Mouse (Mus musculus) ES-E14 (cell line): ENCODE results near the gene Myt1l. TPM values are rescaled to one million over a fixed set of nuclear protein-coding genes. Genes with fewer than 3 reads are reported as not detected.

ENCODE experiments used
- DNase-seq: peaks from one replicate; pipeline ENCODE4 v3.0.0-alpha.2; 2013; ENCODE audit warnings: low read depth, low spot score
- H3K27ac ChIP-seq: 2 replicates; pipeline ENCODE4 v1.5.1; 2012; ENCODE audit warnings: low read depth, mild to moderate bottlenecking, low read length, moderate library complexity, mixed read lengths; ENCODE audit not compliant: poor library complexity, insufficient read depth, severe bottlenecking
- H3K36me3 ChIP-seq: 2 replicates; pipeline ENCODE4 v1.6.1; 2012; ENCODE audit warnings: mild to moderate bottlenecking, low read length, moderate library complexity, mixed read lengths; ENCODE audit not compliant: control insufficient read depth, poor library complexity, insufficient read depth, severe bottlenecking
- H3K4me1 ChIP-seq, 2 experiments: fragments of 150-350 bp in 1 of 2; sonication (generic) in 1 of 2; 2 replicates each; pipeline ENCODE4 v1.6.1; 2012; ENCODE audit warnings: low read length in 2 of 2, mild to moderate bottlenecking in 1 of 2, mixed read lengths in 1 of 2; ENCODE audit not compliant: control insufficient read depth in 2 of 2, insufficient read depth in 2 of 2, poor library complexity in 1 of 2
- H3K4me3 ChIP-seq, 2 experiments: fragments of 150-350 bp in 1 of 2; sonication (generic) in 1 of 2; 2 replicates each; pipeline ENCODE4 v1.5.1; 2012; ENCODE audit warnings: low read length in 2 of 2, low read depth in 1 of 2, mild to moderate bottlenecking in 1 of 2, mixed read lengths in 1 of 2; ENCODE audit not compliant: insufficient read depth in 1 of 2, poor library complexity in 1 of 2, severe bottlenecking in 1 of 2
- H3K9ac ChIP-seq: 2 replicates; pipeline ENCODE4 v1.6.1; 2012; ENCODE audit warnings: low read depth, mild to moderate bottlenecking, low read length, mixed read lengths; ENCODE audit not compliant: poor library complexity, insufficient read depth, severe bottlenecking
- H3K9me3 ChIP-seq: fragments of 150-350 bp; sonication (generic); 2 replicates; pipeline ENCODE4 v1.6.1; 2012; ENCODE audit warnings: low read depth, mild to moderate bottlenecking, low read length; ENCODE audit not compliant: control insufficient read depth, insufficient read depth
- CHD2 ChIP-seq: IDR thresholded peaks from 2 replicates; pipeline ENCODE4 v1.6.1; 2014; ENCODE audit warnings: mild to moderate bottlenecking, low read depth, low read length, inconsistent platforms
- HCFC1 ChIP-seq: IDR thresholded peaks from 2 replicates; pipeline ENCODE4 v1.6.1; 2012; ENCODE audit warnings: low read length, inconsistent platforms, borderline replicate concordance; ENCODE audit not compliant: insufficient read depth
- MAFK ChIP-seq: IDR thresholded peaks from 2 replicates; pipeline ENCODE4 v1.6.1; 2014; ENCODE audit warnings: mild to moderate bottlenecking, low read depth, low read length, inconsistent platforms; ENCODE audit not compliant: insufficient read depth
- ZC3H11A ChIP-seq: IDR thresholded peaks from 2 replicates; pipeline ENCODE4 v1.6.1; 2012; ENCODE audit warnings: low read depth, mild to moderate bottlenecking, inconsistent platforms, low read length, borderline replicate concordance
- ZNF384 ChIP-seq: IDR thresholded peaks from 2 replicates; pipeline ENCODE4 v1.6.1; 2012; ENCODE audit warnings: low read depth, low read length, inconsistent platforms
- in situ Hi-C, 2 experiments: fragments of 600-800 bp; cut with MboI; formaldehyde crosslinking; loops; one replicate each; pipeline ENCODE4 v1.15.1; 2025; ENCODE audit warnings: low sequenced_read_pairs in 2 of 2, inconsistent platforms in 1 of 2; ENCODE audit not compliant: unreplicated experiment in 2 of 2
- total RNA-seq: library from RNA; depleted of rRNA; stranded (reverse); fragments of 300-350 nt; gene quantifications from 2 replicates; pipeline ENCODE4 v1.2.3, GENCODE M21; 2012

Myt1l gene
- total RNA-seq, 1 experiment: 0.27 TPM

DNA sequence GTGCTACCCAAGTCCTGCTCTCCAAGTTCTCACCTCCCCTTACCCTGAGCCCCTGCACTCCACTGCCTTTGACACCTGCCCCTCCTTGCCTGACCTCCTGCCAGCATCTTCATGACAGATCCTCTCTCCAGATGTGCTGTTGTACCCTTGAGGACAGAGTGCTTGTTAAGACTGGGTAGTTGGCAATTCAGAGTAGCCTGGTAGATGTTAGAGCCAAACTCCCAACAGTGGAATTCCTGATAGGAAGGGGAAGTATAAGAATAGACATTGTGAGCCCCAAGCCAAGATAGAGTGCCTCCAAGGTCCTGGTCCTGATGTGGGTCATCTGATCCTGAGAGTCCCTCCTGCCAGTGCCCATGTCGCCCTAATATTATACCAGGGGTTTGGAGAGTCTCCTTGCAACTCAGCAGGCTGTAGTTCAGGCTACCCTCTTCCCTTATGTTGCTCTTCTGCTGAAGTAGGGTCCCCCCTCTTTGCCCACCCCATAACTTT is 345.1 kb downstream of the Myt1l start:
- in situ Hi-C loops: no loop called here

DNA sequence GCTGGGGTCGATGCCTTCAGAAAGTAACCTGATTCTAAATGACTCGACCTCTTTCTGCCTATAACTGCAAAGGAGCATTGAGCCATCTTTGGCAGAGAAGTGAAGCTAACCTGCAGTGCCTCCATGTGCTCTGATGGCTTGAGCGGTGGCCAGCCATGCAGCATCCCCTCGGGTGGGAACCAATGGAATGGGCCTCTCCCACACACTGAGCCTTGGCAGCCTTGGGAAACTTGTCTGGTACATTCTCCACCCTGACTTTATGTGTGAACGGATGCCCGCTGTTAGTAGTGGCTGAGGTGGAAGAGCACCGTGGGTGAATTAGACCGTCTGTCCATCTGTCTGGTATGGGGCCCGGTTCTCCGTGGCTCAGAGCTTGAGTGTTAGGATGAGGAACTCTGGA is 349.8 kb downstream of the Myt1l start:
- no peaks in the 10 kb centered on the region for H3K4me1 ChIP-seq
- no peak overlapping the region for H3K27ac ChIP-seq
- H3K4me3 ChIP-seq: no peak overlapping the region
- no peak for DNase-seq
- in situ Hi-C loops: no loop called here
- TF ChIP-seq HCFC1: no peak
- no peak for TF ChIP-seq MAFK
- no peak overlapping the region for H3K9ac ChIP-seq
- no peaks in the 10 kb centered on the region for H3K9me3 ChIP-seq
- H3K36me3 ChIP-seq: no peaks in the 10 kb centered on the region

More for the DNA sequence above, 345.1 kb downstream of the Myt1l start:
- Histone ChIP-seq H3K36me3 (no peaks in the 10 kb centered on the region), H3K9me3 (no peaks in the 10 kb centered on the region), H3K4me1 (no peaks in the 10 kb centered on the region), H3K9ac (no peak overlapping the region), H3K4me3 (no peak overlapping the region), H3K27ac (no peak overlapping the region)
- no peak for DNase-seq
- TF ChIP-seq ZNF384 (no peak), ZC3H11A (no peak)

DNA sequence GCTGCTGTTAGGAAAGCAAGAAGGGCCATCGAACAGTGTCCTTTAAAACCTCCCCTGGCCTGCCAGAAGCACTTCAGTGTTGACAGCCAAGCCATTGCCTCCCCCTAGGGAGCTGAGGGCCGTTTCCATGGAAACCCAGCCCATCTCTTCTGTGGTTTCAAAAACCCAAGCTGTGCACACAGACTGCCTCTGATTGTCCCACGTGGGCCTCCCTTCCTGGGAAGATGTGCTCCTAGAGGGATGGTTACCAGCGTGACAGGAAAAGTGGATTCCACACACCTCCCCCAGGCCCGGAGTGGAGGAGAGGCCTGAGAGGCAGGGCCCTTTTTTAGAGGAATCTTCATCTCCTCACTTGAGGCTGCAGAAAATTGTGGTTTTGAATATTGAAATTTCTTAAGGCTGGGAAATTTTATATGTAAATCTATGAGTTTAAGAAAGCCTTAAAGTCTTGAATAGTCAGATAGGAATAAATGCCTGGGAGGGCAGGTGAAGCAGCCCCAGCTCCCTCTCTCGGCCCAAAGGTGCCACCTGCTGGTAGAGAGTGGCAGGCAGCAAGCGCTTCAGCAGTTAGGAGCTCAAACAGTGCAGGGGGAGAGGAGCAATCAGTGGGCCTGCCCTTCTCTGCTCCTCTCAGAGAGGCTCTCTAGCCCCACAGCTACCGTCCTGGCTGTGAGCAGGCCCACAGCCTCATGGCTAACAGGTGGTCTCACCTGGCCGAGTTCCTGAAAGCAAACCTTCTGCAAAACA is 354.9 kb downstream of the Myt1l start:
- Histone ChIP-seq H3K36me3 (no peaks in the 10 kb centered on the region), H3K9me3 (no peaks in the 10 kb centered on the region), H3K27ac (no peak overlapping the region), H3K9ac (no peak overlapping the region), H3K4me1 (no peaks in the 10 kb centered on the region), H3K4me3 (no peak overlapping the region)
- in situ Hi-C loops: no loop called here
- TF ChIP-seq MAFK: no peak
- TF ChIP-seq HCFC1: no peak
- TF ChIP-seq ZC3H11A: peak; percentile 51; the same call in 1 of the 2 replicates
- no peak for TF ChIP-seq CHD2
- peak; percentile 35 for DNase-seq

DNA sequence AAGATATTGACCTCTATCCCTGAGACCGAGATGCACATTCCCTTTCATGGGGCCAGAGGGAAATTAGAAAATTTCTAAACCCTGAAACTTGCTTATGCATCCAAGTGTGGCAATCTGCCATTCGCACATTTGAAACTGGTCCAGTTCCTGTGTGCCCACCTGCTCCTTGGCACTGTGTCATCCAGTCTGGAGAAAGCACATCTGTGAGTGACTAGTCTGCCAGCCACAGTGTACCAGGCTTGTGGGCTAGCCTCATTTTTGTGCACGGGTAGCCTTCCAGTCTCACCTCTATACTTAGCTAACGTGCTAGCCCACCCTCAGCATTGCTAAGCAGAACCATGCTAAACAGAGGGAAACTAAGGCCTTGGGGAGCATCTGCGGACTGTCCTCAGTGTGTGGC is 356.2 kb downstream of the Myt1l start:
- in situ Hi-C loops: no loop called here
- no peaks in the 10 kb centered on the region for H3K4me1 ChIP-seq
- no peak overlapping the region for H3K27ac ChIP-seq
- H3K9me3 ChIP-seq: no peaks in the 10 kb centered on the region
- TF ChIP-seq ZNF384: no peak
- no peak for TF ChIP-seq HCFC1
- TF ChIP-seq MAFK: no peak
- TF ChIP-seq ZC3H11A: no peak
- no peak for TF ChIP-seq CHD2
- no peak for DNase-seq
- no peaks in the 10 kb centered on the region for H3K36me3 ChIP-seq
- H3K9ac ChIP-seq: no peak overlapping the region
- H3K4me3 ChIP-seq: no peak overlapping the region

DNA sequence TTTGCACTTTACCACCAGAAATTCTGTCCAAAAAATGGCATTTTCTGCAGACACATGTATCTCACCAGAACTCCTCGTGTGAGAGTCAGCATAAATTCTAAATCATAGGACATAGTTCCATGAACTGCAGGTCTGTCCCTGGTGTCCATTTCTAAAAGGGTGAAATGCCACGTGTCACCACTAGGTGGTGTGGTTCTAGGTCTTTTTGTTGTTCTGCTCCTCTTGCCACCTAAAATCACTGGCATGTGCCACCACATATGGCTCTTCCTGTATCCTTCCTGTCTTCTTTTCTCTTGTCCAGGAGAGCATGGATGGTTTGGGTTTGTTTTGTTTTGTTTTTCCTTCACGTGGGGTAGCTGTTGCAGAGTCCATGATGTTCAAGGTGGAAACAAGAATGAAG is 366.5 kb downstream of the Myt1l start:
- peak; percentile 37 for DNase-seq

More for the DNA sequence above, 366.5 kb downstream of the Myt1l start:
- Histone ChIP-seq H3K9me3 (no peaks in the 10 kb centered on the region), H3K9ac (no peak overlapping the region), H3K27ac (no peak overlapping the region), H3K36me3 (no peaks in the 10 kb centered on the region), H3K4me3 (no peak overlapping the region), H3K4me1 (no peaks in the 10 kb centered on the region)
- TF ChIP-seq CHD2 (no peak), ZC3H11A (no peak), MAFK (no peak)
- in situ Hi-C loops: no loop called here
